Mouse (Mus musculus): ENCODE results near the gene Fetub.

DNA sequence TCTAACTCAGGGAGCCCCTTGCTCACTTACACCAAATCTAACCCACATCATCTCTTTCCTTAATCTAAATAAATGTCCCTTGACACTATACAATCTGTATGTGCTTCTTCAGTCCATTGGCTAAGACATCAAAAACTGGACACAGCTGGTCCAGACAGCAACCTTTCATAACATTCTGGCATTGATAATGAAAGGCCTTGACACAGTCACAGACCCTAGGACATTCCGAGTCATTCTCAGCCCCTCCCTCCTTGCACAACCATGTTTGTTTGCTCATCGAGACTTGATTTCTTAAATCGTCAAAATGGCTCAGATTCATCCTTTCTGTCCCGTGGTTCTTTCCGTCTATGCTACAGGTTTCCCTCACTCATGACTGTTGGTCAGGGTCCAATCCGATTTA, 8.8 kb upstream of the Fetub start:
- TF ChIP-seq CTCF (conservative IDR thresholded peaks at IDR 0.05; ENCODE audit: insufficient read depth, insufficient read length, low read depth, low read length) (no peak), POLR2A (IDR thresholded peaks at IDR 0.05; ENCODE audit: low read depth, low read length) (no peak)

Measured in kidney, adult 2 months (tissue).